Mouse (Mus musculus) megakaryocyte, embryonic 14.5 days (primary cell): ENCODE data around the gene Gabra2. TPM values are rescaled to one million over a fixed set of nuclear protein-coding genes. Genes with fewer than 3 reads are reported as not detected.

Source experiments
- H3K27me3 ChIP-seq: replicated peaks from 2 replicates; pipeline ENCODE3; 2012; ENCODE audit warnings: inconsistent platforms
- H3K36me3 ChIP-seq: replicated peaks from 2 replicates; pipeline ENCODE3; 2012; ENCODE audit warnings: low read length, inconsistent platforms, mixed read lengths
- H3K4me1 ChIP-seq: 2 replicates; pipeline ENCODE4 v1.6.1; 2012; ENCODE audit warnings: inconsistent platforms
- H3K4me3 ChIP-seq: replicated peaks from 2 replicates; pipeline ENCODE3; 2012; ENCODE audit warnings: moderate library complexity, mild to moderate bottlenecking, inconsistent platforms
- H3K9me3 ChIP-seq: 2 replicates; pipeline ENCODE4 v1.6.1; 2012; ENCODE audit warnings: inconsistent platforms
- FLI1 ChIP-seq: IDR thresholded peaks from 2 replicates; pipeline ENCODE4 v1.6.1; 2012; ENCODE audit warnings: low read length, inconsistent platforms, mixed read lengths
- GATA1 ChIP-seq: IDR thresholded peaks from 3 replicates; pipeline ENCODE4 v1.6.1; 2012; ENCODE audit warnings: mixed read lengths, low read length, inconsistent platforms, borderline replicate concordance
- polyA plus RNA-seq: library from polyadenylated mRNA; stranded (reverse); fragments of >175 nt; gene quantifications from 2 replicates; pipeline ENCODE4 v1.2.3, GENCODE M21; 2012; ENCODE audit warnings: low replicate concordance; ENCODE audit not compliant: insufficient read depth

The Gabra2 gene
- polyA plus RNA-seq, 1 experiment: not detected

- H3K4me1 ChIP-seq: no peaks in the 10 kb centered on the region
- H3K4me3 ChIP-seq: no peak overlapping the region
- TF ChIP-seq GATA1: no peak
- TF ChIP-seq FLI1: no peak
- no peaks in the 10 kb centered on the region for H3K36me3 ChIP-seq
- no peaks in the 10 kb centered on the region for H3K27me3 ChIP-seq
- H3K9me3 ChIP-seq: no peaks in the 10 kb centered on the region
These were observed 104.8 kb downstream of the Gabra2 start for GRCm38 (mm10) chr5:70990891-70991290.
